ENCODE assay signal across 8 mouse cellular contexts in the genomic region with DNA sequence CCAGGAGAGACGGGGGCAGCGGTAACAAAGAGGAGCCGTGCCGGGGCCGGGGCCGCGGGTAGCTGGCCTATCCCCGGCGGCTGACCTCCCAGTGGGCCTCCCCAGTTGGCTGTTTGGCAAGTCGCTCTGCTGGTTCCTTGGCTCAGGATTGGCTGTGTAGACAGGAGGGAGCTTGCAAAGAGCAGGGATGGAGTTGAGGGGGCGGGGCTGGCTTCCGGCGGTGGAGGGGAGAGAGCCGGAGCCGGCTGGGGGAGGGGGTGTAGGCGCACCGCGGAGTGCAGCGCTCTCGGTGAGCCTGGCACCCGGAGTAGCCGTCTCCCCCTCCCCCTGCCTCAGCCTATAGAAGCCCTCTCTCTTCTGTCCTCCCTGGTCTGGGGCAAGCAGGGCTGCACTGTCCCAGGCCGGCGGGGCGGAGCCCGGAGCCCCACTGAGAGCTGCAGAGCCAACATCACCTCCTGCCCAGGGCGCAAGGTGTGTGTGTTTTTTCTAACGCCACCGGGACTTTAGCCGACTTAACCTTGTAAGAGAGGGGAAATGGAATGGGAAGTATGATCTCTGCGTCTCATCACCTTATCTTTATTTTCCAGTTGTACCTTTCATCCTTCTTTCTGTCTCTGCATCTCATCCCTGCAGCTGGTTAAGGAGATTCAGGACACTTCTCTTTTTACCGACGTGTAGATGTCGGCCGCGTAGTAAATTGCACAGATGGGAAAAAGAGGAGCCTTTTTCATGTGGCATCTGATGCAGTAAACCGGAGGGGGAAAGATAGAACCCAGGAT. TPM values are rescaled to one million over a fixed set of nuclear protein-coding genes. Genes with fewer than 3 reads are reported as not detected.
DNase-seq lines count a peak whose midpoint lies in the region; ATAC-seq and TF ChIP-seq lines count a peak whose summit lies in the region.

No protein-coding gene starts in this region.

- H3K4me3 ChIP-seq in ES-E14 (ENCODE audit: insufficient read depth in 1 of 2, low read depth in 1 of 2, low read length in 2 of 2, poor library complexity in 1 of 2, severe bottlenecking in 1 of 2), result peak overlapping the region; percentile 70 to 73
- H3K4me3 ChIP-seq in forebrain, embryonic 16.5 days (replicated peaks; ENCODE audit: low read length), result peak overlapping the region; percentile 72
- peak overlapping the region; percentile 81 for H3K4me3 ChIP-seq in lung, embryonic 15.5 days

- peak; percentile 98 for ATAC-seq in forebrain, embryonic 16.5 days
- peak; percentile 100 for ATAC-seq in lung, embryonic 15.5 days (ENCODE audit: borderline replicate concordance, extremely low read depth, low FRiP score, low TSS enrichment)

- H3K4me1 ChIP-seq in ES-E14 (ENCODE audit: control insufficient read depth in 2 of 2, insufficient read depth in 2 of 2, low read length in 2 of 2, poor library complexity in 1 of 2), result peaks cover 0 to 3% of the 10 kb centered on the region in 2 experiments; a peak in 2 of 4 replicates
- peaks cover 37% of the 10 kb centered on the region for H3K4me1 ChIP-seq in forebrain, embryonic 16.5 days (replicated peaks; ENCODE audit: control insufficient read depth, insufficient read depth, low read length)
- H3K4me1 ChIP-seq in lung, embryonic 15.5 days, result peaks cover 29% of the 10 kb centered on the region

- DNase-seq in ES-E14 (ENCODE audit: low read depth, low spot score), result peak; percentile 97
- DNase-seq in cerebellum, adult 11-12 months, result peak; percentile 96
- peak; percentile 96 for DNase-seq in heart, postnatal 4 days
- DNase-seq in layer of hippocampus, adult 8-10 months (ENCODE audit: low spot score in 2 of 2), result peak; percentile 89 to 93
- DNase-seq in ovary, adult 18-20 months (ENCODE audit: low spot score), result peak; percentile 96
- peak; percentile 87 for DNase-seq in thymus, postnatal 0 days (ENCODE audit: low spot score)

- H3K4me2 ChIP-seq in forebrain, embryonic 16.5 days (ENCODE audit: low read length), result peak overlapping the region; percentile 86
- H3K4me2 ChIP-seq in lung, embryonic 15.5 days, result peak overlapping the region; percentile 81

- WGBS in forebrain, embryonic 16.5 days, result under 1% methylated on average over 34 of the region's 37 CpGs
- WGBS in lung, embryonic 15.5 days, result under 1% methylated on average over 35 of the region's 37 CpGs

- H3K9me3 ChIP-seq in ES-E14 (ENCODE audit: control insufficient read depth, insufficient read depth, low read depth, low read length), result no peaks in the 10 kb centered on the region
- no peaks in the 10 kb centered on the region for H3K9me3 ChIP-seq in forebrain, embryonic 16.5 days (ENCODE audit: control insufficient read depth, low read length)
- H3K9me3 ChIP-seq in lung, embryonic 15.5 days, result no peaks in the 10 kb centered on the region

- no peak overlapping the region; the same call in 1 of the 2 replicates for H3K27ac ChIP-seq in ES-E14 (ENCODE audit: insufficient read depth, low read depth, low read length, poor library complexity, severe bottlenecking)
- H3K27ac ChIP-seq in forebrain, embryonic 16.5 days (ENCODE audit: low read length), result peak overlapping the region; percentile 90
- peak overlapping the region; percentile 84 for H3K27ac ChIP-seq in lung, embryonic 15.5 days

- no peaks in the 10 kb centered on the region for H3K36me3 ChIP-seq in ES-E14 (ENCODE audit: control insufficient read depth, insufficient read depth, low read length, poor library complexity, severe bottlenecking)
- no peaks in the 10 kb centered on the region for H3K36me3 ChIP-seq in forebrain, embryonic 16.5 days (ENCODE audit: control insufficient read depth, insufficient read depth)
- H3K36me3 ChIP-seq in lung, embryonic 15.5 days, result no peaks in the 10 kb centered on the region

- in situ Hi-C loops in ES-E14 (cut with MboI; ENCODE audit: low sequenced_read_pairs in 2 of 2, unreplicated experiment in 2 of 2), result no loop called here

- peak overlapping the region; percentile 72 for H3K9ac ChIP-seq in ES-E14 (ENCODE audit: insufficient read depth, low read depth, low read length, poor library complexity, severe bottlenecking)
- H3K9ac ChIP-seq in forebrain, embryonic 16.5 days (replicated peaks; ENCODE audit: low read depth, low read length), result peak overlapping the region; percentile 78
- peak overlapping the region; percentile 76 for H3K9ac ChIP-seq in lung, embryonic 15.5 days

- H3K27me3 ChIP-seq in forebrain, embryonic 16.5 days (replicated peaks; ENCODE audit: control insufficient read depth, insufficient read depth, low read length), result no peaks in the 10 kb centered on the region
- no peaks in the 10 kb centered on the region for H3K27me3 ChIP-seq in lung, embryonic 15.5 days

TF ChIP-seq in ES-E14, 5 proteins besides CTCF, POLR2A, EP300 and RAD21:
- TF ChIP-seq CHD2 (IDR thresholded peaks at IDR 0.05; ENCODE audit: low read depth, low read length) (peak; percentile 86), ZC3H11A (IDR thresholded peaks at IDR 0.05; ENCODE audit: borderline replicate concordance, low read depth, low read length) (no peak)

RNA-seq across cellular contexts. Expression of a gene that starts 21.1 kb away (rescaled TPM):
- 8.9 and 11.7 TPM in 2 replicates for total RNA-seq in ES-E14 (2012; rRNA removed)
- 18.8 and 21.1 TPM in 2 replicates for polyA plus RNA-seq in forebrain, embryonic 16.5 days (2015; fragmentation: Nextera tagmentation; extraction: Ambion mirVana)
- 10 to 100 TPM; 17.1 to 17.5 TPM for total RNA-seq in heart, postnatal 4 days (2021)
- 10 to 100 TPM; 27.4 to 30.0 (median 28.1) TPM for total RNA-seq in layer of hippocampus, adult 8-10 months (2022)
- polyA plus RNA-seq in lung, embryonic 15.5 days (2015; fragmentation: Nextera tagmentation; extraction: Ambion mirVana), result 12.4 and 13.9 TPM in 2 replicates
- polyA plus RNA-seq in thymus, postnatal 0 days (2015; fragmentation: Nextera tagmentation; extraction: Ambion mirVana), result 6.1 and 6.6 TPM in 2 replicates

RNA-seq across cellular contexts. Expression of a gene that starts 35.4 kb away (rescaled TPM):
- 29.6 and 33.5 TPM in 2 replicates for total RNA-seq in ES-E14 (2012; rRNA removed)
- polyA plus RNA-seq in forebrain, embryonic 16.5 days (2015; fragmentation: Nextera tagmentation; extraction: Ambion mirVana), result 34.2 and 34.3 TPM in 2 replicates
- 10 to 100 TPM; 23.7 to 24.0 TPM for total RNA-seq in heart, postnatal 4 days (2021)
- 10 to 100 TPM; 15.8 to 21.7 (median 21.2) TPM for total RNA-seq in layer of hippocampus, adult 8-10 months (2022)
- polyA plus RNA-seq in lung, embryonic 15.5 days (2015; fragmentation: Nextera tagmentation; extraction: Ambion mirVana), result 34.3 and 36.4 TPM in 2 replicates
- polyA plus RNA-seq in thymus, postnatal 0 days (2015; fragmentation: Nextera tagmentation; extraction: Ambion mirVana), result 22.4 and 24.5 TPM in 2 replicates

RNA-seq across cellular contexts. Expression of a gene that starts 49.8 kb away (rescaled TPM):
- total RNA-seq in ES-E14 (2012; rRNA removed), result 74.4 and 78.2 TPM in 2 replicates
- polyA plus RNA-seq in forebrain, embryonic 16.5 days (2015; fragmentation: Nextera tagmentation; extraction: Ambion mirVana), result 122 and 124 TPM in 2 replicates
- 10 to 100 TPM; 25.8 to 27.5 TPM for total RNA-seq in heart, postnatal 4 days (2021)
- 10 to 100 TPM in 3 of 4 experiments, 1 to 10 TPM in 1; 9.2 to 11.1 (median 10.4) TPM for total RNA-seq in layer of hippocampus, adult 8-10 months (2022)
- 82.4 and 88.4 TPM in 2 replicates for polyA plus RNA-seq in lung, embryonic 15.5 days (2015; fragmentation: Nextera tagmentation; extraction: Ambion mirVana)
- 57.5 and 58.6 TPM in 2 replicates for polyA plus RNA-seq in thymus, postnatal 0 days (2015; fragmentation: Nextera tagmentation; extraction: Ambion mirVana)
